Mouse (Mus musculus) MEL (cell line): Measurements from ENCODE around the gene Rhou.

Experiments used
- CTCF ChIP-seq, 3 experiments: IDR thresholded peaks in 2 of 3; conservative IDR thresholded peaks in 1 of 3; 2 replicates each; pipeline ENCODE4 v1.5.1; 2011 to 2012; ENCODE audit warnings: low read length in 3 of 3, low read depth in 2 of 3, mild to moderate bottlenecking in 2 of 3, improper control_type of control experiment in 1 of 3, inconsistent platforms in 1 of 3, mixed read lengths in 1 of 3, moderate library complexity in 1 of 3; ENCODE audit not compliant: control insufficient read depth in 1 of 3, insufficient read depth in 1 of 3, poor library complexity in 1 of 3, severe bottlenecking in 1 of 3
- E2F4 ChIP-seq: IDR thresholded peaks from 2 replicates; pipeline ENCODE4 v1.6.1; 2011; ENCODE audit warnings: low read depth, low read length, improper control_type of control experiment, borderline replicate concordance
- ELF1 ChIP-seq: IDR thresholded peaks from 2 replicates; pipeline ENCODE4 v1.6.1; 2014; ENCODE audit warnings: low read depth, mild to moderate bottlenecking, inconsistent platforms, low read length, improper control_type of control experiment, moderate library complexity
- EP300 ChIP-seq, 2 experiments: IDR thresholded peaks; 2 replicates each; pipeline ENCODE4 v1.6.1; 2011; ENCODE audit warnings: improper control_type of control experiment in 2 of 2, low read length in 2 of 2, low read depth in 1 of 2, mild to moderate bottlenecking in 1 of 2
- GABPA ChIP-seq: IDR thresholded peaks from 2 replicates; pipeline ENCODE4 v1.6.1; 2012; ENCODE audit warnings: low read depth, mild to moderate bottlenecking, inconsistent platforms, low read length, improper control_type of control experiment, moderate library complexity
- HCFC1 ChIP-seq: IDR thresholded peaks from 2 replicates; pipeline ENCODE4 v1.6.1; 2012; ENCODE audit warnings: low read depth, mild to moderate bottlenecking, inconsistent platforms, low read length, improper control_type of control experiment, moderate library complexity
- JUND ChIP-seq: IDR thresholded peaks from 2 replicates; pipeline ENCODE4 v1.6.1; 2011; ENCODE audit warnings: low read depth, mild to moderate bottlenecking, improper control_type of control experiment, low read length
- MAZ ChIP-seq: IDR thresholded peaks from 2 replicates; pipeline ENCODE4 v1.6.1; 2012; ENCODE audit warnings: low read depth, mild to moderate bottlenecking, inconsistent platforms, low read length, improper control_type of control experiment
- MYC ChIP-seq: IDR thresholded peaks from 2 replicates; pipeline ENCODE4 v1.6.1; 2011; ENCODE audit warnings: low read depth, mild to moderate bottlenecking, low read length, improper control_type of control experiment, moderate library complexity
- NELFE ChIP-seq: IDR thresholded peaks from 2 replicates; pipeline ENCODE4 v1.6.1; 2011; ENCODE audit warnings: low read depth, low read length, improper control_type of control experiment
- POLR2A ChIP-seq, 2 experiments: IDR thresholded peaks; 2 replicates each; pipeline ENCODE4 v1.6.1; 2011 to 2012; ENCODE audit warnings: low read length in 2 of 2, mild to moderate bottlenecking in 2 of 2, control low read depth in 1 of 2, improper control_type of control experiment in 1 of 2, low read depth in 1 of 2, moderate library complexity in 1 of 2; ENCODE audit not compliant: control insufficient read depth in 1 of 2, insufficient read depth in 1 of 2, poor library complexity in 1 of 2
- TAL1 ChIP-seq: IDR thresholded peaks from 2 replicates; pipeline ENCODE4 v1.6.1; 2012; ENCODE audit warnings: mild to moderate bottlenecking, inconsistent platforms, low read length, moderate library complexity, mixed read lengths

- TF ChIP-seq MAZ (no peak), EP300 (IDR thresholded peaks at IDR 0.05; ENCODE audit: low read depth in 1 of 2, low read length in 2 of 2) (no peak), POLR2A (IDR thresholded peaks at IDR 0.05; ENCODE audit: control insufficient read depth in 1 of 2, insufficient read depth in 1 of 2, low read depth in 1 of 2, low read length in 2 of 2, poor library complexity in 1 of 2) (no peak), TAL1 (no peak), JUND (no peak), E2F4 (no peak), ELF1 (no peak), HCFC1 (no peak), CTCF (IDR thresholded peaks at IDR 0.05 in 2 of 3, conservative IDR thresholded peaks at IDR 0.05 in 1 of 3; ENCODE audit: control insufficient read depth in 1 of 3, insufficient read depth in 1 of 3, low read depth in 2 of 3, low read length in 3 of 3, poor library complexity in 1 of 3, severe bottlenecking in 1 of 3) (no peak), NELFE (no peak), GABPA (no peak), MYC (no peak)
These were observed 8.5 kb upstream of the Rhou start for GRCm38 (mm10) chr8:123645229-123645628.
